Mouse (Mus musculus): Measurements from ENCODE around the gene Anxa8. TPM values are rescaled to one million over a fixed set of nuclear protein-coding genes. Genes with fewer than 3 reads are reported as not detected.

Anxa8 gene
- total RNA-seq (2021): 1 to 10 TPM; 3.3 TPM

DNA sequence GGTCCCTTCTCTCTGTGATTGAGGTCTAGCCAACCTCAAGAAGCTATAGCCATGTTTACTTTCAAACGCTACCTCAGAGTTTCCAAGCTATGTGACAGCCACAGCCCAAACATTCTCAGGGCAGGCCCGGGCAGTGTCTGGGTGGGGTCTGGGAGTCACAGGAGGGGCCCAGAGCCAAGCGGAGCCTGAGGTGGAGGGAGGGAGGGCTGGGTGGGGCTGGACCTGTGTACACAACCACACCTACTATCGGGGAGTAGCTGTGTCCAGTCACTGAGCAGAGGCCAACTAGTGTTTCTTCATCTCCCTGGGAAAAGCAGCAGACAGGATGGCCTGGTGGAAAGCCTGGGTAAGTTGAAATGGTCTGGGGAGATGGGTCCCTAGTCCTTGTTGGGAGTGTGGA, at the start of gene Anxa8:
Anxa8 (plus strand) TSS at position 251 of the 400 bp plus-strand sequence.
- intact Hi-C loops (cut with DNase I): no loop called here
- no peak for DNase-seq

DNA sequence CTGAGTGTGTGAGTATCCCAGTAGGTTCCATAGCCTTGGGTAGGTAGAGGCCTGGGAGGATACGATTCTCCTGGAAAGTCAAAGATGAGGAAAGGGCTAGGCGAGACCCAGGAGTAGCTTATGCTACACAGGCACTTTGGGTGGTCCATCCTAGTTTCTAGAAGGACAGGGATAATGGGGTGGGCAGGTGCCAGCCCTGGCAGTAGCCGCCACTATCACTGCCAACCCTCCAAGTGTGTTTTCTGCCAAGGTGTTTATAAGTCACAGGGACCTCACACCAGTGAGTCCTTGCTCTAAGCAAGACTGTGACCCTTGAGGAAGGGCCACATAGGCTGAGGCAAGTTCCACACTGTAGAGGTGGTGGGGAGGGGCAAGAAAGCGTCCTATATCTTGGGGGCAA, 44.5 kb upstream of the Anxa8 start:
- DNase-seq: no peak
- intact Hi-C loops (cut with DNase I): no loop called here

GRCm38 (mm10) chr14:34043341-34043740, 42.4 kb upstream of the Anxa8 start:
- intact Hi-C loops (cut with DNase I): no loop called here
- DNase-seq: no peak

- intact Hi-C loops (cut with DNase I): no loop called here
- DNase-seq: no peak
Observed at GRCm38 (mm10) chr14:34050101-34050779, 35.5 kb upstream of the Anxa8 start.

DNA sequence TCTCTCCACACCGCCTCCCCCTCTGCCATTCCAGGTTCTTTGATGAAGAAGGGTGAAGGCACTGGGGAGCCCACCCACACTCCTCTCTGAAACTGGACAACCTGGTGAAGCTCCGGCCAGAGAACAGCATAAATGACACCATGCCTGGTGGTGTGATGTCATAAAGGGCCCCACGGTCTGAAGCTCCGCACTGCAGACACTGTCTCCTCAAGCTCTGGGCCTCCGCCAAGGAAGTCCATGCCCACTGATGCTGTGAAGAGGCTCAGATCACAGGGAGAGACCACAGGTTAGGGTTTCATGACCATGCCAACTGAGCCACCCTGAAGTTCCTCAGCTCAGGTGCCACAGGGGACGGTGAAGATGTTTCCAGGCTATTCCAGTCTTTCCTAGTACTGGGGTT, 33.3 kb upstream of the Anxa8 start, which contains the start of gene Antxrl:
Antxrl (plus strand) TSS at position 192 of the 400 bp plus-strand sequence.
- intact Hi-C loops (cut with DNase I): no loop called here
- no peak for DNase-seq

DNA sequence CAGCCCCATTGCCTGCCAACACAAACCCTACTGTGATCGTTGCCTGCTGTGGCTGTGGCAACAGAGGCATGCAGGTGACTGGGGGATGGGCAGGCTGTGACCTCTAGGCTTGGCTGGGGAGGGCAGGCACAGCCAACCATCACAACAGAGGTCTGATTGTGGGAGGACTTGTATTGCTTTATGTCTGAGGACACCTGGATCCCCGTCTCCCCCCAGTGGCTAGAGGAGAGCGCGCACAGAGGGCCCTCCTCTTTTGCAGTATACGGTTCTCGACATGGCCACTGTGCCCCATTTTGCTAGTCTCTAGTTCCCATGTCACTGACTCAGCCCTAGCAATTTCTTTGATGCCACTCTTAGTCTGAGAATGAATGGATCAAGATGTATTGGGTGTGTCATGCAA, 14.1 kb upstream of the Anxa8 start:
- no peak for DNase-seq
- intact Hi-C loops (cut with DNase I): no loop called here

GRCm38 (mm10) chr14:34075346-34075745, 10.4 kb upstream of the Anxa8 start:
- intact Hi-C loops (cut with DNase I): no loop called here
- peak; percentile 15 to 47 for DNase-seq

DNA sequence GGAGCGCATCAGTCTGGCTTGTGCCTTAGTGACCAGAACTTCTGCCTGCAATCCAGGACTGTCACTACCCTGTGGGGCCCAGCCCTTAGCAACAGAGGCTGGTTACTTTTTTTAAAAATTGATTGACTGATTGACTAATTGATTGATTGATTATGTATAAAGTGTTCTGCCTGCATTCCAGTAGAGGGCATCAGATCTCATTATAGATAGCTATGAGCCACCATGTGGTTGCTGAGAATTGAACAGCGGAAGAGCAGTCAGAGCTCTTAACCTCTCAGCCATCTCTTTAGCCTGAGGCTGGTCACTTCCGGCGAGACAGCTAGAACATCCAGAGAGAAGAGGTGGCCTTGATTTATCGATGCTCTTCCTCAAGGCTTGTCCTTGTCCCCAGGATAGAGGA, 8.6 kb upstream of the Anxa8 start:
- no peak for DNase-seq
- intact Hi-C loops (cut with DNase I): no loop called here

- no peak for DNase-seq
- intact Hi-C loops (cut with DNase I): no loop called here
Observed at GRCm38 (mm10) chr14:34078293-34078692, 7.5 kb upstream of the Anxa8 start.

DNA sequence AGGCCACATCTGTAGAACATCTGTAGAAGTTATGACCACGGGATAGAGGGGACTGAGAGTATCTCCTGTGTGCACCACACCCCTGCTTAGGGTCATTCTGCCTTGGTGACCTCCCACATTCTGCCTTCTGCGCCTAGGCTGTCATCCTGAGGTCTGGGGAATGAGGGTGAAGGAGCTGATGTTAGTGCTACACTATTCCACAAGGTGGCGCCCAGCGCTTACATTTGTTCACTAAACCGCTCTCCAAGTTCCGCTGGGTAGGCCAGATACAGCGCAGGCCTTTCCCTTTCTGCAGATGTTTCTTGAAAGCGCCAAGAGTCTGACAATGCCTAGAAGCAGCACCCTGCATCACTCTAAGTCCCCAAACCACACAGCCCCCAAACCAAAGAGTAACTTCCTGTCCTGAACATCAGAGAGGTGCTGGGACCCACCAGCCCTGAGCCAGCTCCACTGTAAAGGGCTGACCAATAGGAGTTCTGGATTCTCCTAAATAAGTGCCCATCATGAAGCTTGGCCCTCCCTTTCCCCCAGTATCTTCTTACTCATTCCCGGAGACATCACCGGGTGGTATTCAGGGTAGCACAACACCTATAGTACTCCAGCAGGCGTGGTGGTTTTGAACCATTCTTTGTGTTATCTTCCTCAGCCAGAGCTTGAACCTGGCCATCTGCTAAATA, 5.3 kb upstream of the Anxa8 start:
- intact Hi-C loops (cut with DNase I): loop anchor here (1.0 to 2.0 kb wide), 5 partner anchors 25 to 282 kb away; no protein-coding TSS in a partner anchor
- DNase-seq: peak; percentile 80 to 89

DNA sequence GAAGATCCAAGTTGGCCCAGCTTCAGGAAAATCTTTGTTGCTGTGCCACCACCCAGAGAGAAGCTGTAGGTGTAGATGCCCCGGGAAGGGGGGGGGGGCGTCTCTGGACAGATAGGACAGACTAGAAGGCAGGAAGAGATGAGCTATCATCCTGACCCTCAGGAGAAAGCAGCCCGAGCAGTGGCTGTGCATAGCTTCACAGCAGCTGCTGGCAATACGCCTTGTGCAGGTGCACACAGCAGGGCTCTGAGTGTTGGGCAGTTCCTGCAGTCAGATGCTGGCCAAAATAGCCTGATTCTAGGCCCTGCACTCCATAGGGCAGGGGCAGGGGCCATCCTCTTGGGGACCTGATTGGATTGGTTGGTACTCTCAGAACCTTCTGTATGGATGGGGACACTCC, 1.0 kb downstream of the Anxa8 start:
- intact Hi-C loops (cut with DNase I): no loop called here
- no peak for DNase-seq

DNA sequence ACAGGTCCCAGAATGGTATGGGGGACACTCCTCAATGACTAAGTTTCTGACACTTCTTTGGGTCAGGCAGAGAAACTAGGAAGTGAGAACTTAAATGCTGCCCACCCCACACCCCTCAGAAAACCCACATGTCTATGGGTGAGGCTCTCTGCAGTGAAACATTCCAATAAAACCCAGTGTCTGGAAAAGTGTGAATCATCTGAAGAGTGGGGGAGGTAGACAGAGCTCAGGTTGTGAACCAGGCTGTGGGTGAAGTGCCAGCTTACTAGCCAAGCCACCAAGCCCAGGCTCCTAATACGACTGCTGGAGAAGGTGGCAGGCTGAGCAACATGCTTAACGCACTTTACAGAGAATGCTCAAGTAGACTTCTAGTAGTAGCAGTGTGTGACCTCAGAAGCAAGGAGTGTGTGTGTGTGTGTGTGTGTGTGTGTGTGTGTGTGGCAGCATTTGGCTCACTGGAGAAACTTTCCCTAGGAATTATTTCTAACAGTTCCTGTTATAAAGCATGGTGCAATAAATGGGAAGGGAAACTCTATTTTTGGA, 2.1 kb downstream of the Anxa8 start:
- intact Hi-C loops (cut with DNase I): no loop called here
- DNase-seq: no peak

GRCm38 (mm10) chr14:34089796-34090195, 4.0 kb downstream of the Anxa8 start:
- no peak for DNase-seq
- intact Hi-C loops (cut with DNase I): no loop called here

DNA sequence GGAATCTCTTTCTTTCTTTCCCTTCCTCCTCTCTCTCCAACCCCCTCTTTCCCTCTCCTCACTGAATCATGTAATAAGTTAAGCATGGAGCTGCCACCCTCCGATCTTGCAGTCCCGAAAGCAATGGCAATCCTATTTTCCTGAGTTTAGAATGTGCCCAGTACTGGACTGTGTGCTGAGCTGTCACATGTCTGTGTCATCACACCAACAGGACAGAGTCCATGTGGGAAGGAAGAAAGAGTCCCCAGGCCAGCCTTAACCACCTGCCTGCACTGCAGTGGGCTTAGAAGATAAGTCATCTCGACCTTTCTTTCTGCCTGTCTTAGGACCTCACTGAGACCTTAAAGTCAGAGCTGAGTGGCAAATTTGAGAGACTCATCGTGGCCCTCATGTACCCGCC, 5.7 kb downstream of the Anxa8 start:
- DNase-seq: no peak
- intact Hi-C loops (cut with DNase I): no loop called here

DNA sequence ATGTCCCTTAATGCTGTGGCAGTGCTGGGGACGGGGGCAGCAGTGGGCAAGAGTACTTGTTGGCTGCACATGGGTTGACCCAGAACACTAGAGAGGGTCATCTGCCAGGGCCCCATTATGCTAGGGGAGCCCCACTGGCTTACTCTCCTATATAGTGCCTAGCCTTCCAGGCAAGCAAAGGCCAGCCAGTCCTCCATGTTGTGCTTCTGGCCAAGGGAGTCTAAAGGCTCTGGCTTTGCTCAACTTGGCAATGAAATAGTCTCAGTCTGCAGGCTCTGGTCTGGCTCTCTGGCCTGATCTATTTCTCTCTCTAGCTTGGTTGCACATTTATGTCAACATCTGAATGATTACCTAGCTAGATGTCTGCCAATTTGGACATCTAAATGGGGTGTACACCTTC, 7.1 kb downstream of the Anxa8 start:
- DNase-seq: no peak
- intact Hi-C loops (cut with DNase I): no loop called here

DNA sequence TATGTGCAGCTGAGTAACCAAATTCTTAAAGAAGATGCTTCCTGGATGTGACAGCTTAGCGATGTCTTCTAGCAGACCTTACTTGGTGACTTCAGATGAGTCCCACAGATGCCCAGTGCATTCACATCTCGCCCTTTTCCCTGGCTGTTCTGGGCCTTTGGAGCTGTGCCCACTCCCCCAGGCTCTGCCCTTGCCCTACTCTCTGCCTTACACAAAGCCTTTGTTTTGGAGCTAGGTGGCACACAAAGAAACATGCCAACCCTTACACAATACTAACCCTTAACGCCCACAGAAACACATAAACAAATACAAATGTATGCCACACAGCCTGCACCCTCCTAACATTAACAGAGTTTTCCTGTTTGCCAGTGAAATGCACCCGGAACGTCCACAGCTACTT, 10.4 kb downstream of the Anxa8 start:
- DNase-seq: no peak
- intact Hi-C loops (cut with DNase I): no loop called here

DNA sequence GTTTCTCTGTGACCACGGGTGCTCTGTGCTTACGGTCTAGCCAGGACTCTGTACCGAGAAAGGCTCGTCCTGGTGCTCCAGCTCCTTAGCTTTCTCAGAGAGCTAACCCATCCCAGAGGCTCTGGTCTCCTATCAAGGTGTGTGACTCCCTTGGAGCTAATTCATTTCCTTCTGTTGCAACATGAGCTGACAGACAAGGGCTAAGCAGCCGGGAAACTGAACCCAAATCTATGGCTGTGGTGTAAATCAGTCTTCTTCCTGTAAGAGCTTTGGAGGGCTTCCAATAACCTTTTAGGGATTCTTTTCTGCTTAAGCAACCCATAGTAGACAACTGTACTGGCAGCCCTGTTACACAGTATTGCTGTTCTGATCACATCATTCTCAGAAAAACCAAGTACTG, 16.8 kb downstream of the Anxa8 start, which contains the start of gene A630023A22Rik:
A630023A22Rik (minus strand) TSS at position 154 of the 400 bp plus-strand sequence.
- intact Hi-C loops (cut with DNase I): no loop called here
- DNase-seq: no peak

GRCm38 (mm10) chr14:34103855-34104254, 18.1 kb downstream of the Anxa8 start:
- intact Hi-C loops (cut with DNase I): no loop called here
- no peak for DNase-seq

- DNase-seq: peak; percentile 82 to 86
- intact Hi-C loops (cut with DNase I): loop anchor here (1.0 kb wide), 1 partner anchor 25 kb away; no protein-coding TSS in a partner anchor
Observed at GRCm38 (mm10) chr14:34104892-34105291, 19.1 kb downstream of the Anxa8 start.

DNA sequence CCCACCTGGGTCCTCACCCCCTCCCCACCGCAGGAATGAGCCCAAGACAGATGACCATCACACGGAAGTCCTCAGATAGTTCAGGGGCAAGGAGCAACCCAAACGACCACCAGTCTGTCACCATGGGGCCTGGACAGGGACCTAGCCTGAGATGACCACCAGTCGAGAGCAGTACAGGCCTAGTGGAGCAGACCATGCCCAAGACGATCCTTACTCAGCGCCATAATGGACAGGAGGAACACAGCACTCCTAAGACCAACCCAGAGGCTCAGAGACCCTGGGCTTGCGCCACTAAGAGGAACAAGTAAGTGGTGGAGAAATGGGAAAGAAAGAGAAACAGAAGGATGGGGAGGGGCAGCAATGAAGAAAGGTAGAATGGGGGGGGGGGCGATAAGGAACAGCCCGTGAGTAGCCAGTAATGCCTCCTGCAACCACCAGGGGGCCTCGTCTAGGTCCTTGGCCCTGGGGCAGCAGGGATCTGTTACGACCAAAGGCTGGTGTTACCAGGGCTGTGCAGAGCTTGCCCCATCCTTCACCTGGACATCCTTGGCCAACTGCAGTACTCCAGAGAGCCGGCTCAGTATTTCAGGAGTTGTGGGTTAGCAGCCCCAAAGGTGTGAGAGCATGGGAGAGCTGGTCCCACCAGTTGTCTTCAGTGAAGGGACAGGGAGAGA, 20.7 kb downstream of the Anxa8 start:
- peak; percentile 38 to 55 for DNase-seq
- intact Hi-C loops (cut with DNase I): loop anchor here (1.0 to 2.0 kb wide), 3 partner anchors 48 to 147 kb away; no protein-coding TSS in a partner anchor

DNA sequence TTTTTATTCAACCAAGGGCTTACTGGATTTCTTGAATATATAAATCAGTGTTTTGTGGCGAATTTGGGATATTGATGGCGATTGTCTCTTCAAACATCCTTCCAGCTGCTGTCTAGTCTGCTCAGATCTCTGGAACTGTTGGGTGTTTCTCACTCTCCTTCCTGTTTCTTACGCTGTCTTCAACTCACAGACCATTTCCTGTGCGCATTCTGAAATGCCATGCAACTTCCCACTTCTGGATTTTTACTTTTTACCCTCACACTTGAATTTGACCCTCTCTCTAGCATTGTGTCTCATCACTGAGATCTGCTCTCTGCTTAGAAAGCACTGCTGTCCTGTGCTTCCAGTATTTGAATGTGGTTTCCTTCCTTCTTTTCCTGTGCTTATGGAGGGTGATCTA, 21.8 kb downstream of the Anxa8 start:
- intact Hi-C loops (cut with DNase I): loop anchor here (1.0 to 2.0 kb wide), 2 partner anchors 47 to 127 kb away; no protein-coding TSS in a partner anchor

More for the DNA sequence above, 21.8 kb downstream of the Anxa8 start:
- DNase-seq: no peak
